Mouse (Mus musculus) CH12.LX (cell line): ENCODE results near the gene Lmo7.

Source experiments
- CTCF ChIP-seq, 2 experiments: IDR thresholded peaks in 1 of 2; conservative IDR thresholded peaks in 1 of 2; 2 replicates each; pipeline ENCODE4 v1.5.1; 2011 to 2012; ENCODE audit warnings: low read depth in 2 of 2, low read length in 2 of 2, improper control_type of control experiment in 1 of 2, inconsistent platforms in 1 of 2, mild to moderate bottlenecking in 1 of 2, moderate library complexity in 1 of 2
- E2F4 ChIP-seq: IDR thresholded peaks from 2 replicates; pipeline ENCODE4 v1.6.1; 2011; ENCODE audit warnings: low read depth, low read length, improper control_type of control experiment; ENCODE audit not compliant: insufficient replicate concordance
- EP300 ChIP-seq: IDR thresholded peaks from 2 replicates; pipeline ENCODE4 v1.6.1; 2011; ENCODE audit warnings: low read length, improper control_type of control experiment
- ETS1 ChIP-seq: conservative IDR thresholded peaks from 2 replicates; pipeline ENCODE4 v1.6.1; 2012; ENCODE audit warnings: low read depth, mild to moderate bottlenecking, inconsistent platforms, low read length, improper control_type of control experiment, moderate library complexity
- MYC ChIP-seq: IDR thresholded peaks from 2 replicates; pipeline ENCODE4 v1.6.1; 2011; ENCODE audit warnings: low read depth, mild to moderate bottlenecking, improper control_type of control experiment, low read length
- NRF1 ChIP-seq: IDR thresholded peaks from 2 replicates; pipeline ENCODE4 v1.6.1; 2014; ENCODE audit warnings: low read depth, mild to moderate bottlenecking, inconsistent platforms, low read length, improper control_type of control experiment, moderate library complexity
- POLR2A ChIP-seq: IDR thresholded peaks from 2 replicates; pipeline ENCODE4 v1.6.1; 2011; ENCODE audit warnings: low read depth, mild to moderate bottlenecking, improper control_type of control experiment, low read length
- POLR2AphosphoS2 ChIP-seq: IDR thresholded peaks from 2 replicates; pipeline ENCODE4 v1.6.1; 2011; ENCODE audit warnings: low read depth, low read length, improper control_type of control experiment
- RCOR1 ChIP-seq: conservative IDR thresholded peaks from 2 replicates; pipeline ENCODE4 v1.6.1; 2012; ENCODE audit warnings: low read depth, mild to moderate bottlenecking, inconsistent platforms, low read length, improper control_type of control experiment
- SIN3A ChIP-seq: IDR thresholded peaks from 2 replicates; pipeline ENCODE4 v1.6.1; 2012; ENCODE audit warnings: low read length, improper control_type of control experiment, inconsistent platforms
- TBP ChIP-seq: conservative IDR thresholded peaks from 2 replicates; pipeline ENCODE4 v1.6.1; 2011; ENCODE audit warnings: low read depth, low read length, improper control_type of control experiment
- TCF12 ChIP-seq: IDR thresholded peaks from 2 replicates; pipeline ENCODE4 v1.6.1; 2014; ENCODE audit warnings: low read depth, mild to moderate bottlenecking, inconsistent platforms, low read length, improper control_type of control experiment
- UBTF ChIP-seq: IDR thresholded peaks from 2 replicates; pipeline ENCODE4 v1.6.1; 2012; ENCODE audit warnings: low read depth, mild to moderate bottlenecking, inconsistent platforms, low read length, improper control_type of control experiment, moderate library complexity
- ZNF384 ChIP-seq: IDR thresholded peaks from 2 replicates; pipeline ENCODE4 v1.6.1; 2012; ENCODE audit warnings: low read depth, low read length, improper control_type of control experiment, inconsistent platforms

- TF ChIP-seq POLR2A (no peak), POLR2AphosphoS2 (no peak), NRF1 (no peak), TBP (no peak), EP300 (no peak), E2F4 (no peak), CTCF (conservative IDR thresholded peaks at IDR 0.05 in 1 of 2, IDR thresholded peaks at IDR 0.05 in 1 of 2; ENCODE audit: low read depth in 2 of 2, low read length in 2 of 2) (no peak), RCOR1 (no peak), TCF12 (no peak), MYC (no peak), UBTF (no peak), ETS1 (no peak), SIN3A (no peak), ZNF384 (no peak)
These were observed 154.0 kb downstream of the Lmo7 start for GRCm38 (mm10) chr14:101883787-101884186.
